Mouse (Mus musculus): ENCODE data around the gene Wdr25.

DNA sequence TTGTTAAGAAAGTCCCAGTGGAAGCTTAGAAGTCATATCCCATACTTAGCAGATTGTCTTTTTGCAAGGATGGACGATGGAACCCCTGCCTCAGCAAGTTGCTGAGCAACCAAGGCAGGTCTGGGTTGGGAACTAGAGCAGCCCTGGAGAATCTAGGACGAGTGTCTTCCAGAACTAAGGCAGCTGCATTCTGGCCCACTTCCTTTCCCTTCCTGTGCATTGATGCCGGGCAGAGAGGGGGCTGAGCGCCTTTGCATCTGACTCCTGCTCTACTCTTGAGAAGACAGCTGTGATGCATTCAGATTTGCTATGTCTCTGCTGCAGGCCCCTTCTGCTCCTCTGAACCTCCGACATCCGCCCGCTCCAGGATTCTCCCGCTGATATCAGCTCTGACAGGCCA, 103.8 kb downstream of the Wdr25 start:
- TF ChIP-seq CTCF (IDR thresholded peaks at IDR 0.05; ENCODE audit: insufficient read depth, low read length) (no peak), POLR2A (IDR thresholded peaks at IDR 0.05; ENCODE audit: borderline replicate concordance, extremely low read depth, low read depth, low read length) (no peak)
